Mouse (Mus musculus): ENCODE data around the gene Fam166b.

DNA sequence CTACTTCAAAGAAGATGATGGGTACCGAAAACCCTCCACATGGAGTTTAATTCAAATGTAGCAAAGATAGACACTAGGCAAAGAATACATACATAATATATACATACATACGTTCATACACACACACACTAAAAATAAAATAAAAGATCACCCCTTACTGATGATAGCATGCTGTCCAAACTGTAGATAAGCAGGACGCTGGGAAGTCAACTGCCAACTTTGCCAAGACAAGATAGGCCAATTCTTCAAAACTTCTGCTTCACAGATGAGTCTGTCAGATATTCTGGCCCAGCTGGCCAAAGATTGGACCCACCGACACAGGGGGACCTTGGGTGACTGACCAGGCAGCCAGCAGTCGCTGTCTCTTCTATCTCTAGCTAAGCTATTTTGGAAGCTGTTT is 34.2 kb upstream of the Fam166b start:
- TF ChIP-seq CTCF (IDR thresholded peaks at IDR 0.05; ENCODE audit: control insufficient read depth, insufficient read depth, insufficient read length) (no peak), USF1 (IDR thresholded peaks at IDR 0.05; ENCODE audit: low read depth) (no peak), MYOG (IDR thresholded peaks at IDR 0.05; ENCODE audit: control insufficient read depth, extremely low read depth, insufficient read length) (no peak), MAX (IDR thresholded peaks at IDR 0.05) (no peak), CEBPB (IDR thresholded peaks at IDR 0.05; ENCODE audit: low read depth) (no peak)
